Mouse (Mus musculus) left cerebral cortex, postnatal 10 days (tissue): Measurements from ENCODE around the gene Iltifb. TPM values are rescaled to one million over a fixed set of nuclear protein-coding genes. Genes with fewer than 3 reads are reported as not detected.

Source experiments
- total RNA-seq, 2 experiments: library from RNA; stranded (reverse); gene quantifications; 2 replicates each; pipeline ENCODE4 v1.2.3; 2021

Iltifb gene
- total RNA-seq, 2 experiments from 2014 or later = 0.51 TPM; not detected in 1

Other genes with a start within 250 kb of the Iltifb start
- 10 to 100 TPM; 10.3 to 10.9 TPM for gene Mdm1, start 153.2 kb downstream of the Iltifb start, total RNA-seq
- not detected for gene Il22, start 90.1 kb downstream of the Iltifb start, total RNA-seq
- gene Gm32717, start 54.3 kb downstream of the Iltifb start, total RNA-seq = under 1 TPM; 0.71 to 0.84 TPM
- under 1 TPM; 0.71 to 0.84 TPM for gene Gm32802, start 36.4 kb downstream of the Iltifb start, total RNA-seq
- not detected for gene Gm9040, start 31.9 kb upstream of the Iltifb start, total RNA-seq
- not detected for gene Gm9044, start 37.4 kb upstream of the Iltifb start, total RNA-seq
- not detected for gene Gm9045, start 42.8 kb upstream of the Iltifb start, total RNA-seq
- not detected for gene Gm9046, start 48.2 kb upstream of the Iltifb start, total RNA-seq
- under 1 TPM in 1 of 2 experiments, not detected in 1; 0.18 TPM for gene Gm9048, start 53.6 kb upstream of the Iltifb start, total RNA-seq
- not detected for gene Gm9049, start 59.1 kb upstream of the Iltifb start, total RNA-seq
- gene Ifng, start 146.0 kb upstream of the Iltifb start, total RNA-seq = not detected